Mouse (Mus musculus): Measurements from ENCODE around the gene Limch1. TPM values are rescaled to one million over a fixed set of nuclear protein-coding genes. Genes with fewer than 3 reads are reported as not detected.

The Limch1 gene
- total and polyA plus RNA-seq, 3 experiments: 0.33 TPM; not detected in 2

GRCm38 (mm10) chr5:66720921-66721320, 24.7 kb upstream of the Limch1 start:
- no peaks in the 10 kb centered on the region for H3K4me1 ChIP-seq (ENCODE audit: insufficient read depth, low read depth, low read length)
- H3K4me3 ChIP-seq (ENCODE audit: low read depth, low read length): no peak overlapping the region
- no peak for DNase-seq (ENCODE audit: low spot score)
- TF ChIP-seq CTCF (IDR thresholded peaks at IDR 0.05; ENCODE audit: low read depth, low read length) (no peak), POLR2AphosphoS5 (IDR thresholded peaks at IDR 0.05; ENCODE audit: insufficient replicate concordance, low read depth, low read length) (no peak), TAL1 (conservative IDR thresholded peaks at IDR 0.05; ENCODE audit: low read depth, low read length) (no peak), GATA1 (IDR thresholded peaks at IDR 0.05; ENCODE audit: borderline replicate concordance, low read length) (no peak)
- H3K27me3 ChIP-seq (ENCODE audit: insufficient read depth, low read length): no peaks in the 10 kb centered on the region
- no peak for ATAC-seq (ENCODE audit: extremely low read depth, insufficient number of reproducible peaks, low FRiP score, poor library complexity, severe bottlenecking)
- peaks cover 46% of the 10 kb centered on the region for H3K9me3 ChIP-seq (replicated peaks)
- no peaks in the 10 kb centered on the region for H3K36me3 ChIP-seq (replicated peaks)

- DNase-seq (ENCODE audit: low spot score) (no peak), ATAC-seq (ENCODE audit: extremely low read depth, insufficient number of reproducible peaks, low FRiP score, poor library complexity, severe bottlenecking) (no peak)
- TF ChIP-seq GATA2 (IDR thresholded peaks at IDR 0.05; ENCODE audit: borderline replicate concordance, low read depth, low read length) (no peak), CTCF (IDR thresholded peaks at IDR 0.05; ENCODE audit: low read depth, low read length) (no peak), POLR2AphosphoS5 (IDR thresholded peaks at IDR 0.05; ENCODE audit: insufficient replicate concordance, low read depth, low read length) (no peak), TAL1 (conservative IDR thresholded peaks at IDR 0.05; ENCODE audit: low read depth, low read length) (no peak), GATA1 (IDR thresholded peaks at IDR 0.05; ENCODE audit: borderline replicate concordance, low read length) (no peak)
- H3K27me3 ChIP-seq (ENCODE audit: insufficient read depth, low read length): no peaks in the 10 kb centered on the region
- H3K4me3 ChIP-seq (ENCODE audit: low read depth, low read length): no peak overlapping the region
- H3K9me3 ChIP-seq (replicated peaks): peaks cover 47% of the 10 kb centered on the region
- no peaks in the 10 kb centered on the region for H3K36me3 ChIP-seq (replicated peaks)
- no peaks in the 10 kb centered on the region for H3K4me1 ChIP-seq (ENCODE audit: insufficient read depth, low read depth, low read length)
Measured at GRCm38 (mm10) chr5:66722586-66722985, 23.0 kb upstream of the Limch1 start.

- no peak overlapping the region for H3K4me3 ChIP-seq (ENCODE audit: low read depth, low read length)
- DNase-seq (ENCODE audit: low spot score) (no peak), ATAC-seq (ENCODE audit: extremely low read depth, insufficient number of reproducible peaks, low FRiP score, poor library complexity, severe bottlenecking) (no peak)
- no peaks in the 10 kb centered on the region for H3K4me1 ChIP-seq (ENCODE audit: insufficient read depth, low read depth, low read length)
- no peaks in the 10 kb centered on the region for H3K36me3 ChIP-seq (replicated peaks)
- TF ChIP-seq TAL1 (conservative IDR thresholded peaks at IDR 0.05; ENCODE audit: low read depth, low read length) (no peak), POLR2AphosphoS5 (IDR thresholded peaks at IDR 0.05; ENCODE audit: insufficient replicate concordance, low read depth, low read length) (no peak), CTCF (IDR thresholded peaks at IDR 0.05; ENCODE audit: low read depth, low read length) (no peak), GATA2 (IDR thresholded peaks at IDR 0.05; ENCODE audit: borderline replicate concordance, low read depth, low read length) (no peak), GATA1 (IDR thresholded peaks at IDR 0.05; ENCODE audit: borderline replicate concordance, low read length) (no peak)
- peaks cover 45% of the 10 kb centered on the region for H3K9me3 ChIP-seq (replicated peaks)
- no peaks in the 10 kb centered on the region for H3K27me3 ChIP-seq (ENCODE audit: insufficient read depth, low read length)
Measured at GRCm38 (mm10) chr5:66723037-66723436, 22.6 kb upstream of the Limch1 start.

GRCm38 (mm10) chr5:66723626-66724025, 22.0 kb upstream of the Limch1 start:
- no peaks in the 10 kb centered on the region for H3K27me3 ChIP-seq (ENCODE audit: insufficient read depth, low read length)
- no peaks in the 10 kb centered on the region for H3K4me1 ChIP-seq (ENCODE audit: insufficient read depth, low read depth, low read length)
- H3K9me3 ChIP-seq (replicated peaks): peaks cover 43% of the 10 kb centered on the region
- H3K36me3 ChIP-seq (replicated peaks): no peaks in the 10 kb centered on the region
- H3K4me3 ChIP-seq (ENCODE audit: low read depth, low read length): no peak overlapping the region
- TF ChIP-seq CTCF (IDR thresholded peaks at IDR 0.05; ENCODE audit: low read depth, low read length) (no peak), POLR2AphosphoS5 (IDR thresholded peaks at IDR 0.05; ENCODE audit: insufficient replicate concordance, low read depth, low read length) (no peak), GATA1 (IDR thresholded peaks at IDR 0.05; ENCODE audit: borderline replicate concordance, low read length) (no peak), TAL1 (conservative IDR thresholded peaks at IDR 0.05; ENCODE audit: low read depth, low read length) (no peak), GATA2 (IDR thresholded peaks at IDR 0.05; ENCODE audit: borderline replicate concordance, low read depth, low read length) (no peak)
- ATAC-seq (ENCODE audit: extremely low read depth, insufficient number of reproducible peaks, low FRiP score, poor library complexity, severe bottlenecking): no peak
- DNase-seq (ENCODE audit: low spot score): no peak

GRCm38 (mm10) chr5:66729306-66729705, 16.3 kb upstream of the Limch1 start:
- Histone ChIP-seq H3K27me3 (ENCODE audit: insufficient read depth, low read length) (no peaks in the 10 kb centered on the region), H3K4me1 (ENCODE audit: insufficient read depth, low read depth, low read length) (no peaks in the 10 kb centered on the region), H3K4me3 (ENCODE audit: low read depth, low read length) (no peak overlapping the region), H3K9me3 (replicated peaks) (peaks cover 46% of the 10 kb centered on the region), H3K36me3 (replicated peaks) (no peaks in the 10 kb centered on the region)
- ATAC-seq (ENCODE audit: extremely low read depth, insufficient number of reproducible peaks, low FRiP score, poor library complexity, severe bottlenecking): no peak
- no peak for TF ChIP-seq POLR2AphosphoS5 (IDR thresholded peaks at IDR 0.05; ENCODE audit: insufficient replicate concordance, low read depth, low read length)
- TF ChIP-seq TAL1 (conservative IDR thresholded peaks at IDR 0.05; ENCODE audit: low read depth, low read length): no peak
- TF ChIP-seq CTCF (IDR thresholded peaks at IDR 0.05; ENCODE audit: low read depth, low read length): no peak
- no peak for TF ChIP-seq GATA1 (IDR thresholded peaks at IDR 0.05; ENCODE audit: borderline replicate concordance, low read length)
- no peak for TF ChIP-seq GATA2 (IDR thresholded peaks at IDR 0.05; ENCODE audit: borderline replicate concordance, low read depth, low read length)
- no peak for DNase-seq (ENCODE audit: low spot score)

- TF ChIP-seq TAL1 (conservative IDR thresholded peaks at IDR 0.05; ENCODE audit: low read depth, low read length) (no peak), CTCF (IDR thresholded peaks at IDR 0.05; ENCODE audit: low read depth, low read length) (no peak), POLR2AphosphoS5 (IDR thresholded peaks at IDR 0.05; ENCODE audit: insufficient replicate concordance, low read depth, low read length) (no peak), GATA1 (IDR thresholded peaks at IDR 0.05; ENCODE audit: borderline replicate concordance, low read length) (no peak), GATA2 (IDR thresholded peaks at IDR 0.05; ENCODE audit: borderline replicate concordance, low read depth, low read length) (no peak)
- ATAC-seq (ENCODE audit: extremely low read depth, insufficient number of reproducible peaks, low FRiP score, poor library complexity, severe bottlenecking) (no peak), DNase-seq (ENCODE audit: low spot score) (no peak)
- Histone ChIP-seq H3K36me3 (replicated peaks) (no peaks in the 10 kb centered on the region), H3K4me3 (ENCODE audit: low read depth, low read length) (no peak overlapping the region), H3K9me3 (replicated peaks) (peaks cover 41% of the 10 kb centered on the region), H3K27me3 (ENCODE audit: insufficient read depth, low read length) (no peaks in the 10 kb centered on the region), H3K4me1 (ENCODE audit: insufficient read depth, low read depth, low read length) (no peaks in the 10 kb centered on the region)
Measured at GRCm38 (mm10) chr5:66730621-66731301, 14.9 kb upstream of the Limch1 start.
